Mouse (Mus musculus) yolk sac, embryonic 10.5 days (tissue): Measurements from ENCODE around the gene Hmgcs1.
"Not testable (repeated sequence)": the region's sequence is repeated elsewhere in the genome, so short reads cannot be mapped to it uniquely, and the experiment has no call there.

Experiments
- DNase-seq: peaks from one replicate; pipeline ENCODE4 v3.0.0-alpha.2; 2017; ENCODE audit warnings: low spot score

The Hmgcs1 gene

DNA sequence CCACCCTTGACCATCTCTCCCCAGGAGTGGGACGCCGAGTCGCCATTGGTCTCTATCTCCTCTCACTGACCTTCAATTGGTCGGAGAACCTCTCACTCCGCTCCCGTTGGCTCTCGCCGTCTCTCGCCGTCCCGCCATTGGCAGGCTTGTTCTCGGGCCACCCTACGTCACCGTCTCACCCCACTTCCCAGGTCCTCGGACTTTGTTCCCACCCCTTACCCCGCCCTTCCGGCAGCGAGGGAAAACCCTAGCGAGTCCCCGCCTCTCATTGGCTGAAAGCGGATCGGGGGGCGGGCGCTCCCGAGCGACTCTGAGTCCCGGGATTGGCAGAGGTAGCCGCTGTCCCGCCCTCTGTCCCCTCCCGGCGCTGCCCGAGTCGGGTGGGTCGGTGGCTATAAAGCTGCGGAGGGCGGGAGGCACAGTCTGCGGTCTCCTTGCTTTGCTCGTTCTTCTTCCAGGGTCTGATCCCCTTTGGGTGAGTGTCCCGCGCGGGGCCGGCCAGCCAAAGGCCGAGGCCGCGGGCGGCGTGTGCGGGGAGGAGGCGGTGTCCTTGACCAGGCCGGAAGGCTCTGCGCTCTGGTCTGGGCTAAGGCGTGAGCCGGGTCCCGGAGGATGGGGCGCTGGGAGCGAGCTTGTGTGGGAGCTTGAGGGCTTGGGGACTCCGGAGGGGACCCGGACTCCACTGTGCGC, at the start of gene Hmgcs1:
Hmgcs1 (plus strand) TSS at position 341 of the 690 bp plus-strand sequence.
- peak; percentile 100 for DNase-seq

DNA sequence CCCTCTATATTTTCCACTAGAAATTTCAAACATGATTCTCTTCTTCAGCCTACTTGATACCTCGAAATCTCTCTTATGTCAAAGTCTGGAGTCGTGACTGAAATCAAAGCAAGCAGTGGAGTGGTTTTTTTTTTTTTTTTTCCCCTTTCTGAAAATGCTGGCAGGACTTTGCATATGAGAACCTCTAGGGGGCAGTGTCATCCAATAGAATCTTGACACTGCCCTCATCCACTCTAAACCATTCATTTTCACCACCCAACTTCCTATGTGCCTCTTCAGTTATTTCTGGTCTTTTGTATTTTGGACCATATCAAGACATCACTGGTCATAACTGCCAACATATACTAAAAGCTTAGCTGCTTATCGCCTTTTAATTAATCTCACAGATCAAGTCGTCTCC, 49.7 kb upstream of the Hmgcs1 start:
- no peak for DNase-seq

DNA sequence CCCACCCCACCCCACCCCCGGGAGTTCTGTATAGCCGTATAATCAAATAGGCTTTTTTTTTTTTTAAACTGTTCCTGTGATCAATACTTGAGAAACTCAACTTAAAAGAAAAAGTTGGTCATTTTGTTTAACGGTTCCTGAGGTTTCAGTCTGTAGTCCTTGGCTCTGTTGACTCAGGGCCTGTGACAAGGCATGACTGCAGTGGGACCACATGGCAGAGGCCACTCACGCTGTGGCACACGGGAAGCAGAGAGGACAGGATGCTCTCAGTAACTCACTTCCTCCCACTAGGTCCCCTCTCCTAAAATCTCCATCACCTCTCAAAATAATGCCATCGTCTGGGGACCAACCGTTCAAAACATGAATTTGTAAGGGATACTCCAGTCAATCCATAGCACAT, 49.0 kb upstream of the Hmgcs1 start:
- no peak for DNase-seq

DNA sequence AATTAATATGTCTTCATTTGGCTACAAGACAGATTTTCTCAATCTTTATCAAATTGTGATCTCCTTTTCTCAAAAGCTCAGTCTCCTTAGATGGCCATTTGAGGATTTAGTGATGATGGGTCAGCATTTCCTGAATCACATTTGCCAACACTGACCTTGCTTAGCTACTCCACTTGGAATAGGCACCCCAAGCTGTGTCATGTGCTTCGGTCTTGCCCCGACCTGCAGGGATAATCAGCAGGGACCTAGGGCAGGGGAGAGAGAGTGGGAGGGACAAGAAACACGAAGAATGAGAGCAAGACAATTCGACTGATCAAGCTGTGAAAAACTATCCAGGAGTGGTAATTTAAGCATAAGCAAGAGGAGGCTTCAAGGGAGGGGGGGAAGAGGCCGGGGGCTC, 45.4 kb upstream of the Hmgcs1 start:
- no peak for DNase-seq

DNA sequence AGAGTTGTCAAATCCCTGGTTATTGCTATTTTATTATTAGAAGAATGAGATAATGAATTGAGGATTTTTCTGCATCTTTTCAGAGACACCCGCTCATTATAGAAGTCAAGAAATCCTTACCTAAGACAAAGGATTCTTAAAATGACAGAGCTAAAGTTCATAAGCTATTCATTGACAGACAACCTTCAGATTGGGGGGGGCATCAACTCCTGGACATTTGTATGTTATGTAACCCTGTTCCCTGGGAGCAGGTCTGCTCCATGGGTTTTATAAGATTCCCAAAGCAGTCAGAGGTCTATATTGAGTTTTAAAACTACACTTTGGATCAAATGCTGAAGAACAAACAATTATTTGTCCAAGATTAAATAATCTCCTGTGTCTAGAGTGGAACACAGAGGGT, 43.7 kb upstream of the Hmgcs1 start:
- DNase-seq = no peak

DNA sequence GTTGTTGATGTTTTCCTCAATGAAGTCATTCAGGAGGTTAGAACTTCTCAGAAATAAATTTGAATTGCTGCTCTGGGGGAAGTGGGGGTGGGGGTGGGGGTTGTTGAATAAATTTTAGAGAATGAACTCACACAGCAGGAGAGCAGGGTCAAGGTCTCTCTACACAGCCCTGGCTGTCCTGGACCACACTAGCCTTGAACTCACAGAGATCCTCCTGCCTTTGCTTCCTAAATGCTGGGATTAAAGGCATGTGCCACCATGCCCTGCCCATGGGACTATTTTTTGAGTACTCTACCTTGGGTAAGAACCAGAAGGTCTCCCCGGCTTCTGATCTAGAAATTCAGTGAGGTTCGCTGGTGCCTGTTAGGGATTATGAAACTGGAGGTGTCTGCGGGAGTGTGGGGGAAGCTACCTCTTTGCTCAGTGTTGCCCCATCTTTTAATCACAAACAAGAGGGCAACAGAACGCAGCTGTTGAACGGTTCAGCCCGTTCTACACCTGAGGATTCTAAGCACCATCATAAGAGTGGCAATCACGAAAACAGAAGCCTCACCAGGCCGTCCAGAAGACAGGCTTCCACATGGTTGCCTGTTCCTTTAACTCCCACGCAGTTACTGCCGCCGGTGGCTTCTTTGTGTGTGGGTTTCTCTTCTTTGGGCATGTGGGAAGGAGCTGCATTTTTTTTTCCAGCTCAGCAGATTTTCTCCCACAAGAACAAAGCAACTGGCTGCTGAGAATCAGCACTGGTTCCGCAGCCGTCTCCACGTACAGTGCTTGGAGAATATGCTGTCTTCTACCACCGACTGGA, 41.1 kb upstream of the Hmgcs1 start:
- no peak for DNase-seq

DNA sequence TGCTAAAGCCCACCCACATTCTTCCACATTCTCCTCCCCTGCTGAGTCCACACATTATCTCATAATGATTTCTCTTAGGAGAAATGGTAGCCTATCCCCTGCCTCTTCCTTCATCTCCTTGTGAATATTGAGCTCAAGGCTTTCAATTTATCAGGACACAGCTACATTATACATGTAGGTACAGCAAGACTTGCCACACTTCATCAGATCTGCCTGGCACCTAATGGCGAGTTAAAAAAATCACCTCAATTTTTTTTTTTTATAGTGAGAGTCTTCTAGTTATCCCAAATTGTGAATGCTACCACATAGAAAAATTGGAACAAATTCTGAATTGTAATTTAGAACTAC, 40.5 kb upstream of the Hmgcs1 start:
- no peak for DNase-seq

DNA sequence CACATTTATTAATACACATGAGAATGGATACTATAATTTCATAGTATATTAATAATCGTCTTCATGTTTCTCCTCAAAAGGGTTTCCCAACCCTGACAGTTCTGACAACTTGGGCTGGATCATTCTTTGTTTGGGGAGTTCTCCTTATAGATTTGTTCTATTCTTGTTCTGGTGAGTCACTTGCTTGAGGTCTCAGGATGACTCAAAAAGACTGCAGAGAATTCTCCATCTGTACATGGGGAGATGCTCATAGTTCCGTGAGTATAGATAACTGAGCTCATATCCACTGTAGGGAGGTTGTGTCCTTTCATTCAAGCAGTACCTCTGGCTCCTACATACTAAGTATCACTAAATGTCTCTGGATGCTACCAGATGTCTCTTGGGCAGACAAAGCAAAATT, 35.4 kb upstream of the Hmgcs1 start:
- no peak for DNase-seq

DNA sequence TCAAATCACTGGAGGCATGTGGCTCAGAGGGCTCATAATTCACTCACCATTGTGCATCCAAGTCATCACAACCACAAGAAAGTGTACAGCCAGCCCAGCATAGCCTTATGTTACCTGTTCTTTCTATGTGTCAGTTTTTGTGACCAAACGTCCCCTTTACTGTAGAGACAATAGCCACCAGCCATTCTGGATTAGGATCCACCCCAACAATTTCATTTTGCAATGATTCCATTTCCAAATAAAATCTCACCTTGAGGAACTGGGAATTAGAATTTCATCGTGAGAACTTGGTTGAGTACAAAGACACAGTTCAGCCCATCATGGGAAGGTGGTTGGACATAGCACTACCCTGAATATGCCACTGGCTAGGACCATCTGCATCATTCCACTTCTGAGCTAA, 33.9 kb upstream of the Hmgcs1 start:
- no peak for DNase-seq

DNA sequence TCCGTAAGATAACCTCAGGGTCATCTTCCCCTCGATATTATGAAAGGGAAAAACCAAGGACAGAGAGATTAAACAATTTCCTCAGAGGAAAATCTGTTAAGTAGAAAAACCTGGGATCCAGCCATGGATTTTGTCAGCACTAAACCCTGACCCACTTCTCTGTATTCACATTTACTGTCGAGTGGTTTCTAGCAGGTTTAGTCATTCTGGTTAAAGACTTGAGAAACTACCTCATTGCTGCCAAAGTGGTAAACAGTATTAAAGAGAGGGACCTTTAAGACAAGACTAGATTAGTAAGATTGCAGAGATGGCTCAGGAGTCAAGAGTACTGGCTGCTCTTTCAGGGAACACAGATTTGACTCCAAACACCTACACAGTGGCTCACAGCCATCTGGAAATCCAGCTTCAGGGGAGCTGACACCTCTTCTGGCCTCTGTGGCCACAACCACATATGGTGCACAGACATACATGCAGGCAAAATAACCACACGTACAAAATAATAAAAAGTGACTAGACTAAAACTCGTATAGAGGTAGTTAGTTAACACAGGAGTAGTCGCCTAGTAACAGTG, 33.2 kb upstream of the Hmgcs1 start:
- DNase-seq = no peak

DNA sequence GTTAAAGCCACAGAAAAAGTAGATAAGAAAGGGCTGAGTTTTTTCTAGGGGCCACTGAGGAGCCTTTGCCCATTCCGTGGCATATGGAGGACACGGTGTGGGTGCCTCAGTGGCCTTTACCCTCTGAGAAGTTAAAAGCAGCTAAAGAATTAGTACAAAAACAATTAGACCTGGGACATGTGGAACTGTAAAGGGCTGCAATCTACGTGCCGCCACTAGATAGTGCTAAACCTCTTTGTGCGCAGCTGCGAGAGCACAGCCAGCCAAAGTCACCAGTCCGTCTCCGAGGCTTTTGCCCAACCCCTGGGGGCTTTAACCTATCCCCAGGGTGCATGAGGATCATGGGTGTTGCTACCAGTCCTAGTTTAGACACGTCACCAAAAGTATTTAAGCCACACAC, 28.8 kb upstream of the Hmgcs1 start:
- DNase-seq = not testable (repeated sequence)

DNA sequence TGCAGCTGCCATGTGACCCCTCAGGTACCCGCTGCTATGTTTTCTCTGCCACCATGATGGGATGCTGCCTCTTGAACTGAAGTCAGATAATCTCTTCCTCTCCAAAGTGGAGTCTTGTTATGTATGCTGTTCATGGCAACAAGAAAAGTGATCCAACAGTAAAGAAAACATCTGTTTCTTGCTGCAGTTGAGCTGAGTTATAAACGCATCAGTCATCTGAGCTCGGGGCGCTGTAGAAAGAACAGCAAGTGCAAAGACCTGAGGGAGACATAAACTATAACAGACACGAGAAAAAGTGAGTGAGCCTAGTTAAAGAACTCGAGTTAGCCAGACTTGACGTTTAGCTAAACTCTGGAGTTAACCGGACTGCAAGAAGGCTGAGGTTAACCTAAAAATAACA, 11.4 kb upstream of the Hmgcs1 start:
- no peak for DNase-seq

DNA sequence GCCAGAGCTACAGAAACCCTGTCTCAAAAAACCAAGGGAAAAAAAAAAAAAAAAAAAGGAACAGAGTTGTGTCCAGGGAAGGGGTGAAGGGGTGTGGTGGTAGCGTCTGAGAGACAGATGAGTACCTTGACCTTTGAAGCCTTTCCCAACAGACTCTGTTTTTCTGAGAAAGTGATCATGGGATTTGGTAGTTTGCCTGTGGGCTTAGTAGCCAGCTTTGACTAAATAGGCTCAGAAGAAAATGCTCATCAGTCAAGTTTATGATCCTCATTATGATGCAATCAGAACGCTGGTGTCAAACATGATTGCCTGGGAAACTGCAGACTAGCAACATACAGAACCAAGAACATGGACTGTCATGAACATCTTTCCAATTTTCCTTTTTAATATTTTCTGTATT, 10.5 kb upstream of the Hmgcs1 start:
- DNase-seq = peak; percentile 9

DNA sequence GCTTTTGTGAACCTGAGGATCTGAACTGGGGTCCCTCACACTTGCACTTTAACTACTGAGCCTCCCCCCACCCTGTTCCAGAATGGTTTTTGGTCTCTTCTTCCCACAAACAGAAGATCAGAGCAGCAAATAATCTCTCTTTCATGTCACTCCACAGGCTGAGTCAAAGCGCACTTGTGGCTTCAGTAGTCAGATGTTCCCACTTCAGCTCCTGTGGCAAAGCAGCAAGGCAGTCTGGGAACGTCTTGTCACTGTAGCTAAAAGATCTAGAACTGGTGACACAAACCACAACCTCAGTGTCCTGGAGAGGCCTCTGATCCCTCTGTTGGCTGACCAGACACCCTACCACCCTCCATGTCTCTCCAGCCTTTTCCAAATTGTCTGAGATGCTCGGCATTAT, 9.0 kb upstream of the Hmgcs1 start:
- no peak for DNase-seq

DNA sequence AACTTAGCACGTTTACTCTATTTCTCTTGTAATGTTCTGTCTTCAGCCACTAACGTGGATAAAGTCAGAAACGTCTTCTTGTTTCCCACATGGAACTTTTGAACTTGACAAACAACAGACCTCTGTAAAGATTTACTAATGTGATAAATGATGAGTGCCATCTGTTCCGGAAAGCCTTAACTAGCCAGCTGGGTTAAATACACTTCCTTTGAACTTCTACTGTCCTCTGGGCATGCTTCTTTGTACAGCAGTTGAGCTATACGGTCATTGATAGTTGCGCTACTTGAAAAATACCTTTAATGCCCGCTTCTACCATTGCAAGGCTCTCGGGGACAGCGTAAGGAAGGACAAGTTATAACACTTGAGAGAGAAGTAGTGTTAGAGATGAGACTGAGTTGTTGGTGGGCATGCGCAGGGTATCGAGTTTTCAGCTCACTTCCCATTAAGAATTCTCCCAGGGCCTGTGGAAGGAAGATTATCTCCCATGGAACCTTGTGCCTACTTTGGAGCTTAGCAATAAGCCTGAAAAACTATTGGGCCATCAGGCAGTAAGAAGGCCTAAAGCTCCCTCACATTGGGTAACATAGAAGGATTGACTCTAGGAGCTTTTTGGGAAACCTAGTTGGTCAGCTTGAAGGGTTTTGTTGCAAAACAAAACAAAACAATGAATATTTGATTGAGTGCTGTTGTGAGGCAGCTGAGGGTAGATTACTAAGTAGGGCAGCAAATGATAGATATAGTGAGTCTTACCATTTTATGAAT, 5.6 kb upstream of the Hmgcs1 start:
- no peak for DNase-seq

DNA sequence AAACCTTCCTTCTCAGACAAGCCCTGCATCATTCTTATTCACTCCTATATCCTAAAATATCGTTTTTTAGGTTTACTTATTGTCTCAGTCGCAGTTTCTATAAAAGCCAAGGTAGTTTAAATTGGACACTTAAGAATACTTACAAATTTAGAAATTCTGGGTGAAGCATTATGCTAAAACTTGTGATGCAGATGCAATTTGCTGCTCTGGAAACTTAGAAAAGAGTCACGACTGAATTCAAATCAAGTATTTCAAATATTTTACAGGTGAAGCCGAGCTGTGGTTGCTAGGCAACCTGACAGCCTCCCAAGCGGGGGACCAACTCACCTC, 505 bp upstream of the Hmgcs1 start:
- no peak for DNase-seq

DNA sequence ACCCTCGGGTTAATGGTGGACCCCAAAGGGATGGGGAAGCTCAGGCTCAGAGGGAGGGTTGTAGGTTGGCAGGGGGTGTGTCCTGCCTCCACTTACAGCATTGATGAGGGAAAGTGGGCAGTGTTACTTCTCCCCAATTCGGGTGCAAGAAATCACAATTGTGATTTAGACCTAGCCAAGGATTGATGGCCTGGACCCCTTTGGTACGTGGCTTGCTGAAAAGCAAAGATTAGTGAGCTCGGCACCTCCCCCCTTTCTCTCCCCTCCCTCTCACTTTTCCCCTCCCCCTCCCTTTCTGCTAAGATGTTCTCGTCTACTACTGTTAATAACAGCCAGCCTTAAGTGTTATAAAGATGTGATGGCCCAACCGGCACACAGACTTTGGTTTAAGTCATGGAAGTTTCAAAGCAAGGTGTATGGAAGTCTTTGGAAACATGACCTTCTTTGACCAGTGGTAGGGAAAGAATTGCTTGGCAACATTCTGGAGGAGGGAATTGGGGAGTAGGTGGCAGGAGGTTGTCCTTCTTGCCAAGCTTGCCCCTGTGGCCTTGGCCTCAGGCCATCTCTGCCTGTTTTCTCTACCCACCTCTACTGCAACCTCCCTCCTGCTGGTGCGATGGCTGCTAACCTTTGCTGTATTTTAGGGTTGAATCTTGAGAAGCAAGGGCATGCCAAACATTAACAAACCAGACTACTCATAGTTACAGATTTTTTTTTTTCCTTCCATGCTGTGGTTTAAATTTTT, 869 bp downstream of the Hmgcs1 start:
- DNase-seq = peak; percentile 28

DNA sequence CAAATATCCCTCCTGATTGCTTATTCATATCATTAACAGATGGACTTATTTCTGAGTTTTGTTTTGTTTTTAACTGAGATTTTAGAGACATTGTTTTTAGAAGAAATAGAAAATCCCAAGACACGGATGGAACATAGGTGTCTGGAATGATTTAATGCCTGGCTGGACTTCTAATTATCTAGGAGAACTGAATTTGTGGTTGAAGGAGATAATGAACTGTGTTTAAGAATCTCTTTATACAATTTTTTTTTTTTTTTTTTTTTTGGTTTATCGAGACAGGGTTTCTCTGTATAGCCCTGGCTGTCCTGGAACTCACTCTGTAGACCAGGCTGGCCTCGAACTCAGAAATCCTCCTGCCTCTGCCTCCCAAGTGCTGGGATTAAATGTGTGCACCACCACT, 1.8 kb downstream of the Hmgcs1 start:
- not testable (repeated sequence) for DNase-seq

DNA sequence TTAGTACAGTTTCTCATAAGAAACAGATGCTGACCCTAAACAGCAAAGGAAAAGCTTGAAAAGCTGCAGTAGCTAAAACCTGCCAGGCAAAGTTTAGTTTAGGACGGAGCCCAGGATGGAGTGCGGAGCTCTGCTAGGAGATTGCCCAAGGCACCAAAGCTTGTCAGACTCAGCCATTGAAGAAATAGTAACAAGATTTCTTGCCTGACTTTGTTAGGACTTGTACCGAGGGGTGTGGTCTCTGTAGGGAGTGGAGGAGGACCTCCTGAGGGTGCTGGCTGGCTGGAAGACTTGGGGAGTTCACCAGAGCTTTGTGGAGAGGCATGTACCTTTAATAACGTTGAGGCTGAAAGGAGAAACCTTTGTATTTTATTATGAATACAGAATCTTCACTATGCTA, 5.5 kb downstream of the Hmgcs1 start:
- DNase-seq = no peak

DNA sequence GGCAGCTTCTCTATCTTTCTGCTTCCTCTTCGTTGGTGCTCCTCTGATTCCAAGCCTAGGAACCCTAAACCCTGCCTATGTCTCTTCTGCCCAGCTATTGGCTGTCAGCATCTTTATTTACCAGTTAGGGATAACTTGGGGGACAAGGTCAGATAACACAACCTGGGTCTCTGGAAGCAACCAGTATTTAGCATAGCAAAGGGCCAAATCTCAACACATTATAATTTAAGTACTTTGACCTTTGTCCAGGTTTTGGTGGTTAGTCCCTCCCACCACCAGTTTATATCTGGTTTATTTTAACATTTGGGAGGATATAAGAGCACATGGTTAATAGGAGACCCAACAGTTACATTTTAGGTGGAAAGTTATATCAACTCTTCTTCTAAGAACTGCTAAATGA, 6.3 kb downstream of the Hmgcs1 start:
- no peak for DNase-seq

DNA sequence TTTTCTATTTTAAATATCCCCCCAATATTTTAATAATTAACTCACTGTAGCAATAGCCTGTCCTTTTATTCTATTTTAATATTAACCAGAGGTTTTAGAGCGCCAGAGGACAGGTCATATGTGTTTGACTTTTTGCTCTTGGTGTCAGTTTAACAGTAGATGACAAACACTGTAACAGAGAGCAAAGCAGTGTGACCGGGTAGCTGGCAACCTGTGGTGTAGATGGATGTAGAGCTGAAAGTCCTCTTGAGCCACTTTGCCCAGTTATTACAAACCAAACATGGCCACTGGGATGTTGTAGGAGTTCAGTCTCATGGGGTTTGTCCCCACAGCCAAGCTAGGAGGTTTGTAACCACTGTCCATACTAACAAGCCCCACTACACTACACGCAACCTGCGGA, 8.3 kb downstream of the Hmgcs1 start:
- no peak for DNase-seq

DNA sequence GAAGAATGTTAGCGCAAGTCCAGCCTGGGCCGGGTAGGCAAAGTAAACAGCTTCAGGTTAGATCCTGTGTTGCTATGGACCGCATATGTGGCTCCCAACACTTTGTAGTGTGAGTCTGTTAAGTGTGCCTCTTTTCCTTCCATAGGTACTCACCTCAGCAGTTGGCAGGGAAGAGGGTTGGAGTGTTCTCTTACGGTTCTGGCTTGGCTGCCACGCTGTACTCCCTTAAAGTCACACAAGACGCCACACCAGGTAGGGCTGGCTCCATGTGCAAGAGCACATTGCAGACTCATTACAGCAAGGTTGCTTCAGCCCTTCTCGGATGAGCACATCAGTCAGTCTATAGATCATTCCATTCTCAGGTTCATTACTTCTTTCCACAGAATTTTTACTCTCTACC, 14.1 kb downstream of the Hmgcs1 start:
- DNase-seq = no peak
